Mouse (Mus musculus) thymus, adult 2 months (tissue): Measurements from ENCODE around the gene Nup85. TPM values are rescaled to one million over a fixed set of nuclear protein-coding genes. Genes with fewer than 3 reads are reported as not detected.
A peak's percentile ranks its signal among the peaks of the same experiment; 100 is the strongest.

ENCODE experiments used
- DNase-seq: peaks from one replicate; pipeline ENCODE4 v3.0.0; 2021
- H3K27ac ChIP-seq: fragments of 200-500 bp; 2 replicates; pipeline ENCODE4 v1.5.1; 2012; ENCODE audit warnings: low read length, control low read depth; ENCODE audit not compliant: control insufficient read depth, insufficient read depth
- H3K27me3 ChIP-seq: fragments of 200-500 bp; 2 replicates; pipeline ENCODE4 v1.6.1; 2012; ENCODE audit warnings: mild to moderate bottlenecking, low read length, moderate library complexity, mixed read lengths; ENCODE audit not compliant: control insufficient read depth, insufficient read depth
- H3K36me3 ChIP-seq: fragments of 200-500 bp; 2 replicates; pipeline ENCODE4 v1.6.1; 2012; ENCODE audit warnings: mild to moderate bottlenecking, low read length, moderate library complexity; ENCODE audit not compliant: control insufficient read depth, insufficient read depth
- H3K4me1 ChIP-seq: fragments of 200-500 bp; replicated peaks from 2 replicates; pipeline ENCODE4 v1.6.1; 2012; ENCODE audit warnings: low read length; ENCODE audit not compliant: control insufficient read depth, insufficient read depth
- H3K4me3 ChIP-seq: fragments of 200-500 bp; 2 replicates; pipeline ENCODE4 v1.5.1; 2012; ENCODE audit warnings: mild to moderate bottlenecking, low read length, control low read depth, moderate library complexity; ENCODE audit not compliant: control insufficient read depth, insufficient read depth
- CTCF ChIP-seq: fragments of 200-500 bp; IDR thresholded peaks from 2 replicates; pipeline ENCODE4 v1.5.1; 2012; ENCODE audit warnings: mild to moderate bottlenecking, control low read depth, low read length, moderate library complexity, borderline replicate concordance; ENCODE audit not compliant: control insufficient read depth, poor library complexity, insufficient read depth; ENCODE audit errors: extremely low read depth
- POLR2A ChIP-seq: fragments of 200-500 bp; IDR thresholded peaks from 2 replicates; pipeline ENCODE4 v1.6.1; 2012; ENCODE audit warnings: mild to moderate bottlenecking, low read length, control low read depth, moderate library complexity; ENCODE audit not compliant: control insufficient read depth, poor library complexity, insufficient read depth; ENCODE audit errors: extremely low read depth
- WGBS: fragments of 180-500 bp; shearing (Covaris S2); methylation state at CpG from one replicate; pipeline ENCODE4 v1.1.7; 2018; 5-methylcytosine and 5-hydroxymethylcytosine counted together
- polyA plus RNA-seq: library from polyadenylated mRNA; depleted of rRNA; stranded (reverse); fragments of >200 nt; gene quantifications from 2 replicates; pipeline ENCODE4 v1.2.3, GENCODE M21; 2012

Gene Nup85
- polyA plus RNA-seq, 1 experiment, result 136 TPM

DNA sequence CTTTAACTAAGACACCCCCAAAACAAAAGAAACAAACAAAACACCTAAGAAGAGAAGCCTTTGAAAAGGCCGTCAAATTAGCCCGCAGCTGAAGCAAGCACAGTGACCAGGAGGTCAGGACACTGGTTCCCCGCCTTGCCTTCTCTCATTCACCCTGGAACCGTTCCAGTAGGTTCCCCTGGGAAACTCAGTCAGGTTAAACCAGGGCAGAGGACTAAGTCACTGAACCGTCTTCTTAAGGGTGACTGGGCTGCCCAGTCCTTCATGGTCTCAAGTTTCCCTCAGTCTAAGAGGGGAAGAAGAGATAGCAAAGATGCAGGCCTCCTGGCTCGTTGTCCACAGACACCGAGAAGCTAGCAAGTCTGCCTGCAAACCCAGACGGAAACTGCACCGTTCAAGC lies 61.6 kb downstream of the Nup85 start:
- Histone ChIP-seq H3K27ac (no peak overlapping the region), H3K4me1 (peaks cover 5% of the 10 kb centered on the region), H3K36me3 (peaks cover 11% of the 10 kb centered on the region), H3K4me3 (no peak overlapping the region), H3K27me3 (no peaks in the 10 kb centered on the region)
- 96% methylated on average over 9 of the region's 9 CpGs for WGBS
- TF ChIP-seq POLR2A (no peak), CTCF (no peak)
- no peak for DNase-seq

GRCm38 (mm10) chr11:115626824-115627616 lies 62.8 kb downstream of the Nup85 start:
- H3K27me3 ChIP-seq, result no peaks in the 10 kb centered on the region
- no peak for TF ChIP-seq POLR2A
- TF ChIP-seq CTCF, result no peak
- no peak overlapping the region for H3K27ac ChIP-seq
- peak overlapping the region; percentile 78; the same call in 1 of the 2 replicates for H3K4me3 ChIP-seq
- WGBS, result 75% methylated on average over 11 of the region's 11 CpGs
- H3K4me1 ChIP-seq, result peaks cover 9% of the 10 kb centered on the region
- DNase-seq, result no peak
- H3K36me3 ChIP-seq, result peaks cover 10% of the 10 kb centered on the region

GRCm38 (mm10) chr11:115627705-115628464 lies 63.7 kb downstream of the Nup85 start, which contains the start of gene Slc25a19:
Gene Slc25a19, minus strand, starts transcription at chr11:115628295.
- no peaks in the 10 kb centered on the region for H3K27me3 ChIP-seq
- H3K4me3 ChIP-seq, result peak within 1 kb of the TSS; percentile 78
- TF ChIP-seq POLR2A (peak; percentile 53; the same call in 1 of the 2 replicates), CTCF (peak; percentile 38; the same call in 1 of the 2 replicates)
- H3K27ac ChIP-seq, result no peak within 1 kb of the TSS
- peaks cover 9% of the 10 kb centered on the region for H3K4me1 ChIP-seq
- peak; percentile 98 for DNase-seq
- peaks cover 2% of the 10 kb centered on the region for H3K36me3 ChIP-seq
- WGBS, result under 1% methylated on average over 47 of the region's 47 CpGs

DNA sequence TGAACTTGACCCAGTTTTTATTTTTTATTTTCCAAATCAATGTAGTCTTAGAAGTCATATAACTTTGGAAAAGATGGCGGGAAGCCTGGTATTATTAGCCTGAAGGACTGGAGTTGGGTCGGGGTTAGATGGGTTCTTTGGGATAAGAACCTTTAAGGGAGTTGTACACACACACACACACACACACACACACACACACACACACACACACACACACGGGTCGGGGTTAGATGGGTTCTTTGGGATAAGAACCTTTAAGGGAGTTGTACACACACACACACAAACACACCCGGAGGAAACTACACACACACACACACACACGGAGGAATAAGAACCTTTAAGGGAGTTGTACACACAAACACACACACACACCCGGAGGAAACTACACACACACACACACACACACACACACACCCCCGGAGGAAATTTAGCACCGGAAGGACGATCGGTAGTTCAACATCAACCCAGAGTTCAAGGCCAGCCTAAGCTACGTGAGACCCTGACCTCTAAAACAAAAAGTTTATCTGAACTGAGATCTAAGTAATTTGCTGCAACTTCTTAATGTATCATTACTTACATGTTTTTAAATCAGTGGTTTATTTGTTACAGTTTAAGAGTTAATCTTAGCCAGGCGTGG lies 64.3 kb downstream of the Nup85 start:
- WGBS, result 44% methylated on average over 13 of the region's 13 CpGs
- TF ChIP-seq CTCF, result no peak
- TF ChIP-seq POLR2A, result no peak
- Histone ChIP-seq H3K27ac (no peak overlapping the region), H3K4me3 (no peak overlapping the region), H3K27me3 (no peaks in the 10 kb centered on the region), H3K4me1 (peaks cover 9% of the 10 kb centered on the region), H3K36me3 (no peaks in the 10 kb centered on the region)
- DNase-seq, result no peak

- WGBS, result 94% methylated on average over 13 of the region's 13 CpGs
- TF ChIP-seq CTCF (no peak), POLR2A (no peak)
- Histone ChIP-seq H3K27ac (no peak overlapping the region), H3K4me1 (peaks cover 9% of the 10 kb centered on the region), H3K27me3 (no peaks in the 10 kb centered on the region), H3K4me3 (no peak overlapping the region), H3K36me3 (no peaks in the 10 kb centered on the region)
- DNase-seq, result no peak
Measured at GRCm38 (mm10) chr11:115629734-115630531, 65.7 kb downstream of the Nup85 start.
